Mouse (Mus musculus): Measurements from ENCODE around the gene Rab36.
"Not testable (repeated sequence)": the region's sequence is repeated elsewhere in the genome, so short reads cannot be mapped to it uniquely, and the experiment has no call there.

Gene Rab36

GRCm38 (mm10) chr10:75036883-75037379 is at the start of gene Rab36:
Gene Rab36, plus strand, starts transcription at chr10:75037058.
- DNase-seq (ENCODE audit: low read depth, low spot score): peak; percentile 86

DNA sequence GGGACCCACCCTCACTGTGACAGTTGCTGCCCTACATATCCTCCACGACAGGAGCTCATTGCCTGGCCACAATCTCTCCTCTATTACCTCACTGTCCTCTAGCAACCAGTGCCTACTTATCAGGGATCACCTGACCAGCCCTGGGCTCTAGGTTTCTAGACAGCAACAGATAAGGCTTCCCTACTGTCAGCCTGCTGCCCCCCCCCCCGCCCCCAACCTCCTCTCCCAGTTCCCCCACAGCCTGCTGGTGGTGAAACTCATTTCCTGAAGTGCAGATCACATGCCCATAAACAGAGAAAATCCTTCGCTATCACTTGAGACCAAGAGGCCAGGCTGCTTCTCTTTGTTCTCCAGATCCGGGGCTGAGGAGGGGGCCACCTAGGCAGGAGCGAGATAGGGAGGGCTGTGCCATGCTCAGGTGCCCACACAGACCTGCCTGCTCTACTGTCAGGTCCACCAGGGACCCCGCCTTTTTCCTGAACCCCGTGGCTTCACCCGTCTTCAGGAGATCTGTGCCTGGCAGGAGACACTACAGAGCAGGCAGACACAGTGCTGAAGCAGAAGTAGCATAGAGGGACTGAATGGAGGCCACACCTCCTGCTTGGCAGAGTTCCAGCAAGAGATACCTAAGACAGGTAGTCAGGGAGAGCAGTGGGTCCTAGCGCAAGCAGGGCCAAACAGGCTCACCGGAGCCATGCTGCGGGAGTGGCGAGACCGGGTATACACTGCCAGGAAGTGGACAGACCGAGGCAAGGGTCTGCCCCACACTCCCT is 49.0 kb upstream of the Rab36 start:
- DNase-seq (ENCODE audit: low read depth, low spot score): no peak

- no peak for DNase-seq (ENCODE audit: low read depth, low spot score)
These were observed 47.0 kb upstream of the Rab36 start for GRCm38 (mm10) chr10:74989814-74990213.

GRCm38 (mm10) chr10:74990584-74991322 is 46.1 kb upstream of the Rab36 start:
- no peak for DNase-seq (ENCODE audit: low read depth, low spot score)

- DNase-seq (ENCODE audit: low read depth, low spot score): no peak
These were observed 42.0 kb upstream of the Rab36 start for GRCm38 (mm10) chr10:74994863-74995262.

GRCm38 (mm10) chr10:74995377-74995776 is 41.5 kb upstream of the Rab36 start:
- DNase-seq (ENCODE audit: low read depth, low spot score): no peak

DNA sequence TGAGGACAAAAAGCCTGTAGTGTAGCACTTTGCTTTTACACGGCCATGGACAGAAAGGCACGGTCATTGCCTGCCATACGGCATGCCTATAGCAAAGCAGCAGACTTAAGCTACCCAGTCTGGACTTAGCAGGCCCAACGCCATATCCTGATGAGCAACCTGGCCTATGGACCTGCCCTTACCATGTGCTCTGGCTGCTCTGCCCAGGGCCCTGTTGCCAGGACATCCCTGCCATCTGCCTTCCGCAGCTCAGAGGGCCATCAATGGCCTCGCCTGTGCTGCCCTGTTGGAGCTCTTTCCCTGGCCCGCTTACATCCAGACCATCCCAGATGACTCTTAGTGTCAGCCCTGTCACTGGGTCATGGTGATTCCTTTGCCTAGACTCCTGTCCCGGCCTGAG is 35.5 kb upstream of the Rab36 start:
- DNase-seq (ENCODE audit: low read depth, low spot score): no peak

DNA sequence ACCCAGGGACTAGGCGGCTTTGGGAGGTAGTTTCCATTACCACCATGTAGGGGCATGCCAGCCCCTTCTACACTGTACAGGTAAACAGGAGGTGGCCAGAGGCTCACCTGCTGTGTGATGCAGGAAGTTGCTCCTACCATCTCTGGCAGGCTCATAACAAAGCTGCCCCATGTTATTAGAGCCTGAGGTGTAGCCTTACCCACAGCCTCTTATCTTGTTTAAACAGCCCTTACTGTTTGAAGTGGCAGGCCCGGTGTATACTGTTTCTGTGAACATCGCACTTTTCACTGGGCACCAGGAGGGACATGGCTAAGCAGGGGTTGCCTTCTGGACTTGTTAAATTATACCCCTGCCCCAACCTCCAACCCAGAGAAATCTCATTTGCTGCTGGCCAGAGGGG is 32.8 kb upstream of the Rab36 start:
- DNase-seq (ENCODE audit: low read depth, low spot score): no peak

DNA sequence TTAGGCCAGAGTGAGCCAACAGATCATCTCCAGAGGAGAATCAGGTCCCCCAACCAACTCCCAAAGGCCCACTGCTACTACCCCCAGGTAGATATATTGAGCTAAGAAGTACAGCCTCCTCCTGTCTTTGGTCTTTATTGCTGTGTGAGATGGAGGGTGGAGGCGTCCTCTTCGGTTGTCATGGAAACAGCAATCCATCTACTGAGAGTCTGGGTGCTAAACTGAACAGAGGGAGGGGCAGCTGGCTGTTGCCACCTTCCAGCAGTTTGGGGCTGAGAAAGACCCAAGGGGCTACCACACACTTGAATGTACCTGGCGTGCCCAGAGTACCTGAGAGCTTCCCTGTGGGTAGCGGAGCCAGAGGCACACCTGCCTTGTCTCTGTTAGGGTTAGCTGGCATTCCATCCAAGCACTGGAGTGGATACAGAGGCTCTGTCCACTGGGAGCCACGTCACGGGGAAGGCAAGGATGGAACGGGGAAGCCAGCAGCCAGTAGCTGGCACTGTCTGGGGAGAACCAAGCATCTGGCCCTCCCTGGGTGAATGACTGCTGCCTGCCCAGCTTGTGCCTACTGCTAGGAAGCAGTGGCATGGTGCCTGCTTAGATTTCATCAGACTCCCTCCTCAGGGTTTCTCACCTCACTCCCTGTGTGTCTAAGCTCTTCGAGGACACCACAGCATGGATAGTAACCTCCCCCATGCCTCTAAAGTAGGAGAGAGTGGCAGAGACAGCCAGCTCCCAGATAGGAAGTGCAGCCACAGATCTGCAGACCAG is 29.8 kb upstream of the Rab36 start:
- DNase-seq (ENCODE audit: low read depth, low spot score): no peak

DNA sequence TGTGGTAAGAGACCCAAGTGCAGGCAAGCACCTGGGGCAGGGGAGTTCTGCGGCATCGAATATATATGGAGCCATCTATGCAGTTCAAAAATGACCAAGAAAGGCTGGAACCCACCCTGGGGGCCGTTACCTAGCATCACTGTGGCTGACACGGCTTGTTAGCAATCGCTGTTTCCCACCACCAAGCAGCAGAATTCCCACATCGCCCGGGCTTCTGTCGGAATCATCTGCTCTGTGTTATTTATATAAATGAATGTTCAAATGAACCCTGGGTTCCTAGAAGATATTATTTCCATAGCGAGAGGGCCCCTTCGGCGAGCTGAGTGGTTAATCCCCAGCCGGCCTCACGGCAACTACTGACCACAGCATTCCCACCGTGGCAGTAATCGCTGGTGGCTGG is 26.2 kb upstream of the Rab36 start:
- no peak for DNase-seq (ENCODE audit: low read depth, low spot score)

DNA sequence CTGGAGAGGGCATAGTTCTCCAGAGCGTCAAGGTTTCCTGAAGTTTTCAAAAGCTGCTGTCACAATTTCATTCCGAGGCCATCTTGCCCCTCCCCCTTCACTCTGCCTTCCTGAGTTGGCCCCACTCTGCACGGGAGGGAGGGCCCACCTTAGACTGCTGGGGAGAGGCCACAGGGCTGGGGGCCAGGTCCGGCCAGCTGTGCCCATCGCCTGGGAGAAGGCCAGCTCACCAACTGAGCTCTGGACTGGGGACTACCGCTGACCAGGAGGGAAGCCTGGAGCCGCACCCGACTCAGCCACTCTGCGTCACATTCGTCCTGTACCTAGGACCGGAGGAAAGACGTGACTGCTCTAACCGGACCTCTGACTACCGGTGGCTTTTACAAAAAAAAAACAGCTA is 21.4 kb upstream of the Rab36 start:
- DNase-seq (ENCODE audit: low read depth, low spot score): no peak

- no peak for DNase-seq (ENCODE audit: low read depth, low spot score)
These were observed 20.4 kb upstream of the Rab36 start for GRCm38 (mm10) chr10:75016481-75016880.

DNA sequence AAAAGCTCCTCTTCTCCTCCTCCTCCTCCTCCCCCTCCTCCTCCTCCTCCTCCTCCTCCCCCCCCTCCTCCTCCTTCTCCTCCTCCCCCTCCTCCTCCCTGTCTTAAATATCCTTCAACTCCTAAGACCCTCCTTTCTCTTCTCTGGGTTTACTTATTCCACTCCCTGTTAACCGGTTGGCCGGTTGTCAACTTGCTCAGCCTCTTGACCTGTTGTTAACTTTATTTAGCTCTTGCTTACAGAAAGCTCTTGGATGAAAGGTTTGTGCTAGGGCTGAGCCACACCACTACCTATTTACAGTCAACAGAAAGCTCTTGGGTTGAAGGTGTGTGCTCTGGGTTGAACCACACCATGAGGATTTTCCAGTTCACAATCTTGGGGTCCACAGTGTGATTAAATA is 16.6 kb upstream of the Rab36 start:
- DNase-seq (ENCODE audit: low read depth, low spot score): no peak

- DNase-seq (ENCODE audit: low read depth, low spot score): peak; percentile 28
These were observed 15.7 kb upstream of the Rab36 start for GRCm38 (mm10) chr10:75021138-75021537.

- DNase-seq (ENCODE audit: low read depth, low spot score): no peak
These were observed 10.4 kb upstream of the Rab36 start for GRCm38 (mm10) chr10:75026491-75026890.

DNA sequence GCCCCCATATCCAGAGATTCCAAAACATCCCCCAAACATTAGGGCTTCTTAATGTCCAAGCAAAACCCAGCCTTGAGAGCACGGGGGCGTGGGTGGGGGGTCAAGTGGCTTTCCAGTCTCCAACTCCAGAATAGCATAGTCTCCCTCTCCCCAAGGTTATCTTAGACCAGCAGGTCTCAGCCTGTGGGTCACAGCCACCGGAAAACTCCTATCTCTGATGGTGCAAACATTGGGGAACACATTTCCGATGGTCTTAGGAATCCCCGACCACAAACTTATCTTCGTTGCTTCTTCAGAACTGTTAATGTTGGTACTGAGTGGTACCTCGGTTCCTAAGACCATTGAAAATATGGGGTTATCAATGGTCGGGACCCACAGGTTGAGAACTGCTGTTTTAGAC is 8.1 kb upstream of the Rab36 start:
- DNase-seq (ENCODE audit: low read depth, low spot score): no peak

- no peak for DNase-seq (ENCODE audit: low read depth, low spot score)
These were observed 7.2 kb upstream of the Rab36 start for GRCm38 (mm10) chr10:75029677-75030076.

GRCm38 (mm10) chr10:75030234-75030633 is 6.6 kb upstream of the Rab36 start:
- DNase-seq (ENCODE audit: low read depth, low spot score): no peak

DNA sequence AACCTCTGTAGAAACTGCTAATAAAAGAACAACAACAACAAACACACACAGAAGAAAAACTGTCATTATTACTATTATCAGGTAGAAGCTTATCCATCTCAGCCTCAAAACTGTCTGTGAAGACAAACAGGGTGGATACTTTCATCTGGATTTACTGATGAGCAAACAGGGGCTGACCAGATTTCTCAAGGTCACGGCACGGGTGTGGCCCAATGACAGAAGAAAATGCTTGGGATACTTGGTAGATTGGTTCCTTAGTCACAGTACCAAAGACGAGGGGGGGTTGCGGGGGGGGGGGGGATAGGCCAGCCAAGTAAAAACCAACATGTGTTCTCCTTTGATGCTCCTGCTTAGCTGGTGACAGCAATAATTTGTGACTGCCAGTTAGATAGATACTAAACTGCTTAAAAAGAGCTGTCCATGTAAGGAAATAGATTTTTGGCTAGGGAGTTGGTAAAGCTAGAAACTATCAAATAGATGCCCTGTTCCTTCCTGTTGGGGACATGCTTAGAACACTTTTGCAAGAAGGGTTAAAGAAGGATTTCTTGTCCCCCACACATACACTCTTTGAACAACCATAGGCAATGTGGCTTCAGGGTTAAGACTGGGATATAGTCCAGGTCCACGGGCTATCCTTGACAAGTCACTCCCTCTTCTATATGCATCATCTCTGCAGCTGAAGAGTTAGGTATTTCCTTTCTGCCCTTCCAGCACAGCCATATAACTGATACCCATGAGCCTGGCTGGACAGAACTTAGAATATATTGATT is 5.3 kb upstream of the Rab36 start:
- DNase-seq (ENCODE audit: low read depth, low spot score): no peak

- no peak for DNase-seq (ENCODE audit: low read depth, low spot score)
These were observed 4.5 kb upstream of the Rab36 start, which contains the start of gene Rsph14 for GRCm38 (mm10) chr10:75032395-75032794. Gene Rsph14, minus strand, starts transcription at chr10:75032586.

GRCm38 (mm10) chr10:75042060-75042459 is 5.2 kb downstream of the Rab36 start:
- not testable (repeated sequence) for DNase-seq (ENCODE audit: low read depth, low spot score)
